Mouse (Mus musculus) left cerebral cortex, adult 11 months (tissue): ENCODE measurements around the gene Plekhb1.

Experiments used
- DNase-seq: peaks from one replicate; pipeline ENCODE4 v3.0.0; 2022; ENCODE audit warnings: low spot score

Plekhb1 gene

GRCm38 (mm10) chr7:100658093-100658578 is 4.1 kb downstream of the Plekhb1 start:
- no peak for DNase-seq

GRCm38 (mm10) chr7:100656739-100657138 is 5.5 kb downstream of the Plekhb1 start:
- peak; percentile 46 for DNase-seq

GRCm38 (mm10) chr7:100654441-100654840 is 7.8 kb downstream of the Plekhb1 start:
- no peak for DNase-seq

- peak; percentile 65 for DNase-seq
Measured at GRCm38 (mm10) chr7:100653480-100654266, 8.5 kb downstream of the Plekhb1 start.

GRCm38 (mm10) chr7:100651011-100651410 is 11.2 kb downstream of the Plekhb1 start:
- DNase-seq: no peak

GRCm38 (mm10) chr7:100650421-100650820 is 11.8 kb downstream of the Plekhb1 start:
- no peak for DNase-seq

- no peak for DNase-seq
Measured at GRCm38 (mm10) chr7:100649826-100650225, 12.4 kb downstream of the Plekhb1 start.

GRCm38 (mm10) chr7:100649095-100649494 is 13.1 kb downstream of the Plekhb1 start:
- no peak for DNase-seq

- DNase-seq: peak; percentile 75
Measured at GRCm38 (mm10) chr7:100645147-100645546, 17.1 kb downstream of the Plekhb1 start.

- DNase-seq: no peak
Measured at GRCm38 (mm10) chr7:100642413-100642812, 19.8 kb downstream of the Plekhb1 start.

GRCm38 (mm10) chr7:100637657-100638056 is 24.6 kb downstream of the Plekhb1 start:
- no peak for DNase-seq

GRCm38 (mm10) chr7:100624538-100624937 is 37.7 kb downstream of the Plekhb1 start:
- DNase-seq: no peak

- DNase-seq: no peak
Measured at GRCm38 (mm10) chr7:100622277-100622676, 39.9 kb downstream of the Plekhb1 start.

GRCm38 (mm10) chr7:100616121-100616857 is 45.9 kb downstream of the Plekhb1 start:
- no peak for DNase-seq

- DNase-seq: no peak
Measured at GRCm38 (mm10) chr7:100608910-100609309, 53.3 kb downstream of the Plekhb1 start.

GRCm38 (mm10) chr7:100608130-100608741 is 54.0 kb downstream of the Plekhb1 start, which contains the start of gene Mrpl48:
Gene Mrpl48, minus strand, starts transcription at chr7:100608301.
- peak; percentile 52 for DNase-seq

- peak; percentile 97 for DNase-seq
Measured at GRCm38 (mm10) chr7:100607214-100608129, 54.7 kb downstream of the Plekhb1 start, which contains the start of gene Rab6a. Gene Rab6a, plus strand, starts transcription at chr7:100607410.

GRCm38 (mm10) chr7:100600211-100600610 is 62.0 kb downstream of the Plekhb1 start:
- peak; percentile 30 for DNase-seq

GRCm38 (mm10) chr7:100593349-100593748 is 68.9 kb downstream of the Plekhb1 start:
- DNase-seq: no peak
